Mouse (Mus musculus) G1E (cell line): Measurements from ENCODE around the gene Crp.

Experiments
- CTCF ChIP-seq: IDR thresholded peaks from 2 replicates; pipeline ENCODE4 v1.5.1; 2012; ENCODE audit warnings: low read depth, low read length, inconsistent platforms, mixed read lengths
- GATA1 ChIP-seq: IDR thresholded peaks from 2 replicates; pipeline ENCODE4 v1.6.1; 2012; ENCODE audit warnings: borderline replicate concordance, low read length, inconsistent platforms, mixed read lengths
- GATA2 ChIP-seq: IDR thresholded peaks from 2 replicates; pipeline ENCODE4 v1.6.1; 2012; ENCODE audit warnings: low read depth, low read length, inconsistent platforms, borderline replicate concordance
- TAL1 ChIP-seq: conservative IDR thresholded peaks from 2 replicates; pipeline ENCODE4 v1.6.1; 2012; ENCODE audit warnings: low read depth, low read length, inconsistent platforms, mixed read lengths

DNA sequence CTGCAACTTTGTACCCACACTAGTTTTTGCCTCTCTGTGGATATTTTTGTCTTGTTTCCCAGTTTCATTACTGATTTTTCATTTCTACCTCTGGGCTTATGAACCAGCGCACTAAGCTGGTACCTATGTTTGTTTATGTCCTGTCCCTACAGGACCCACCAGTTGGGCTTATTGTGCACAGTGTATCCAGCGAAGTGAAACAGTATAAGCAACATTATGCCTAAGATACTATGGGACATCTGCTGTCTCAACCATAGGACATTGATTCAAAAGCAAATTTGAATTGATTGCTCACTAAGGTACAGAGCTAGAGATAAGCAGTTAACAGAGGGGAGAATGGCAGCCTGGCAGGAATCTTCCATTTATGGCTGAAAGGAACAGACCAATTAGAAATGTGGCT, 150.3 kb downstream of the Crp start:
- TF ChIP-seq CTCF, result no peak
- no peak for TF ChIP-seq GATA1
- TF ChIP-seq TAL1, result no peak
- TF ChIP-seq GATA2, result no peak
